Mouse (Mus musculus) kidney, postnatal 0 days (tissue): ENCODE measurements at regions not wholly inside any gene's neighbourhood (a gene's known extent, or its start where the extent isn't known, plus 50 kb on each side); places are given as distances from the start of the nearest gene placed in this dataset.
A peak's percentile ranks its signal among the peaks of the same experiment; 100 is the strongest.

ENCODE experiments used
- ATAC-seq: fragments of 200-750 bp; cut with Nextera tagmentation; replicated peaks from 2 replicates; pipeline ENCODE4 v1.8.0; 2017; ENCODE audit warnings: low read depth, moderate number of reproducible peaks, moderate TSS enrichment, moderate library complexity; ENCODE audit not compliant: low FRiP score
- DNase-seq: peaks from one replicate; pipeline ENCODE4 v3.0.0-alpha.2; 2016; ENCODE audit warnings: low spot score
- H3K27ac ChIP-seq: fragments of 300-500 bp; sonication (generic); 2 replicates; pipeline ENCODE4 v1.5.1; 2014; ENCODE audit warnings: mild to moderate bottlenecking
- H3K27me3 ChIP-seq: fragments of 300-500 bp; sonication (generic); 2 replicates; pipeline ENCODE4 v1.6.1; 2014; ENCODE audit warnings: low read length, mixed read lengths; ENCODE audit not compliant: insufficient read depth
- H3K36me3 ChIP-seq: fragments of 300-500 bp; sonication (generic); 2 replicates; pipeline ENCODE4 v1.6.1; 2014; ENCODE audit warnings: low read length, mixed read lengths; ENCODE audit not compliant: insufficient read depth
- H3K4me1 ChIP-seq: fragments of 300-500 bp; sonication (generic); replicated peaks from 2 replicates; pipeline ENCODE4 v1.6.1; 2014; ENCODE audit warnings: antibody characterized with exemption, low read length, mixed read lengths; ENCODE audit not compliant: insufficient read depth
- H3K4me2 ChIP-seq: fragments of 300-500 bp; sonication (generic); 2 replicates; pipeline ENCODE4 v1.6.1; 2014; ENCODE audit warnings: mild to moderate bottlenecking, low read length, moderate library complexity, mixed read lengths
- H3K4me3 ChIP-seq: fragments of 300-500 bp; sonication (generic); replicated peaks from 2 replicates; pipeline ENCODE4 v1.5.1; 2014; ENCODE audit warnings: low read depth, low read length
- H3K9ac ChIP-seq: fragments of 300-500 bp; sonication (generic); 2 replicates; pipeline ENCODE4 v1.6.1; 2014; ENCODE audit warnings: low read depth, low read length
- H3K9me3 ChIP-seq: fragments of 300-500 bp; sonication (generic); replicated peaks from 2 replicates; pipeline ENCODE4 v1.6.1; 2016; ENCODE audit warnings: low read length, inconsistent platforms, mixed read lengths
- CTCF ChIP-seq: IDR thresholded peaks from 2 replicates; pipeline ENCODE4 v1.5.1; 2016; ENCODE audit warnings: antibody characterized with exemption, low read depth, mild to moderate bottlenecking, moderate library complexity
- WGBS: fragments of 180-500 bp; shearing (Covaris S2); extraction: QIAGEN DNeasy Blood & Tissue Kit; methylation state at CpG from one replicate; pipeline ENCODE4 v1.1.7; 2014; 5-methylcytosine and 5-hydroxymethylcytosine counted together

DNA sequence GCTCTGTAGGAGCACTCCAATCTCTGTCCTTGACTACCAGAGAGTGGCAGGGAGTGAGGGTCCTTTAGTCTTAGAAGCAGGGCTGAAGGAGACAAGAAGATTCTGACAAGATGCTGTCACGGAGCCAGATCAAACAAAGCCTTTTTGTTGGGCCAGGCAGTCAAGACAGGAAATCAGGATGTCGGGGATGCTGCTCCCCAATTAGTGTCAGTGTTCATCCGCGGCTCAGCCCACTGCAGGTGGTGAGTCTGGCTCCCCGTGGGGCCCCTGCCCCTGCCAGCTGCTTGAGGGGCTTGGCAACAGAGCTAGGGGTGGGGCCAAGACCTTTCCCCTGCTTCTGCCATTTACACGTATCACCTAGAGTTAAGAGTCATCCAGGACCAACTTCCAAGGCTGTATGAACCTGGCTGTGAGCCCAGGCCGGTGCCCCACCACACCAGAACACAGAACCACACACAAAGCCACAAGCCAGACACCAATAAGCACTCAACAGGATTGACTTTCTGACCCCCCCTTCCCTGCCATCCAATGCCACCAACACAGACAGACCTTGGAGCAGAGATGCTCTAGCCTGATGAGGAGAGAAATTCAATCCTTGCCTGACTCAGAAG is 137.5 kb downstream of the Cct6b start:
- H3K4me2 ChIP-seq = no peak overlapping the region
- ATAC-seq = no peak
- 37% methylated on average over 7 of the region's 7 CpGs for WGBS
- no peak overlapping the region for H3K27ac ChIP-seq
- H3K9ac ChIP-seq = no peak overlapping the region
- no peak overlapping the region for H3K4me3 ChIP-seq
- H3K27me3 ChIP-seq = no peaks in the 10 kb centered on the region
- no peak for TF ChIP-seq CTCF
- no peaks in the 10 kb centered on the region for H3K36me3 ChIP-seq
- no peaks in the 10 kb centered on the region for H3K4me1 ChIP-seq
- DNase-seq = no peak
- no peaks in the 10 kb centered on the region for H3K9me3 ChIP-seq

DNA sequence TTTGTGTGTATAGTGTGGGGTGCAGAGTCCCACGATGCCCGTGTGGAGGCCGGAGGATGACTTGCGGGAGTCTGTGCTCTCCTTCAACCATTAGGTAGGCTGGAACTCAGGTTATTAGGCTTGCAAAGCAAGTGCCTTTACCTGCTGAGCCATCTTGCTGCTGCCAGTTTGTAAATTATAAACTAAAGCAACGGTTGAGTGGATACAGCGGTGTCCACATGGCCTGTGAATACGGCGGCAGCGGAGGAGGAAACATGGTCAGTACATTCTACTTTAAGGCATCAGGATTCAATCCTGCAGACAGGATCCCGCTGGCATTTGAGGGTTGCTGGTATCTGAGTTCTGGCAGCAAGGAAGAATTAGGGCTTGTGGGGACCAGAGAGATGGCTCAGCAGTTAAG is 143.1 kb downstream of the Cct6b start:
- Histone ChIP-seq H3K9me3 (no peaks in the 10 kb centered on the region), H3K9ac (no peak overlapping the region), H3K4me1 (no peaks in the 10 kb centered on the region), H3K36me3 (no peaks in the 10 kb centered on the region), H3K4me2 (no peak overlapping the region), H3K4me3 (no peak overlapping the region), H3K27ac (no peak overlapping the region), H3K27me3 (no peaks in the 10 kb centered on the region; the same call in 1 of the 2 replicates)
- ATAC-seq (no peak), DNase-seq (no peak)
- TF ChIP-seq CTCF = no peak
- 63% methylated on average over 10 of the region's 10 CpGs for WGBS

GRCm38 (mm10) chr11:82619418-82619817 is 144.7 kb downstream of the Cct6b start:
- H3K4me2 ChIP-seq = no peak overlapping the region
- peak; percentile 45 for TF ChIP-seq CTCF
- no peaks in the 10 kb centered on the region; the same call in 1 of the 2 replicates for H3K27me3 ChIP-seq
- H3K36me3 ChIP-seq = no peaks in the 10 kb centered on the region
- DNase-seq (no peak), ATAC-seq (no peak)
- no peak overlapping the region for H3K4me3 ChIP-seq
- no peaks in the 10 kb centered on the region for H3K4me1 ChIP-seq
- WGBS = 68% methylated on average over 2 of the region's 2 CpGs
- no peak overlapping the region for H3K9ac ChIP-seq
- H3K27ac ChIP-seq = no peak overlapping the region
- H3K9me3 ChIP-seq = no peaks in the 10 kb centered on the region

GRCm38 (mm10) chr11:82618457-82618856 is 145.7 kb downstream of the Cct6b start:
- H3K9me3 ChIP-seq = no peaks in the 10 kb centered on the region
- no peaks in the 10 kb centered on the region; the same call in 1 of the 2 replicates for H3K27me3 ChIP-seq
- H3K36me3 ChIP-seq = no peaks in the 10 kb centered on the region
- no peak overlapping the region for H3K27ac ChIP-seq
- H3K9ac ChIP-seq = no peak overlapping the region
- H3K4me1 ChIP-seq = no peaks in the 10 kb centered on the region
- no peak overlapping the region for H3K4me3 ChIP-seq
- TF ChIP-seq CTCF = no peak
- H3K4me2 ChIP-seq = peak overlapping the region; percentile 13; the same call in 1 of the 2 replicates
- 4% methylated on average over 9 of the region's 9 CpGs for WGBS
- DNase-seq = no peak
- ATAC-seq = no peak

GRCm38 (mm10) chr11:82616856-82617255 is 147.3 kb downstream of the Cct6b start:
- WGBS = 60% methylated on average over 7 of the region's 7 CpGs
- Histone ChIP-seq H3K27ac (no peak overlapping the region), H3K9ac (no peak overlapping the region), H3K4me2 (no peak overlapping the region), H3K27me3 (no peaks in the 10 kb centered on the region; the same call in 1 of the 2 replicates), H3K4me1 (no peaks in the 10 kb centered on the region), H3K9me3 (no peaks in the 10 kb centered on the region), H3K36me3 (no peaks in the 10 kb centered on the region), H3K4me3 (no peak overlapping the region)
- ATAC-seq (no peak), DNase-seq (no peak)
- TF ChIP-seq CTCF = no peak

GRCm38 (mm10) chr11:82614356-82614755 is 149.8 kb downstream of the Cct6b start:
- no peak overlapping the region for H3K4me3 ChIP-seq
- ATAC-seq = no peak
- WGBS = 87% methylated on average over 9 of the region's 9 CpGs

DNA sequence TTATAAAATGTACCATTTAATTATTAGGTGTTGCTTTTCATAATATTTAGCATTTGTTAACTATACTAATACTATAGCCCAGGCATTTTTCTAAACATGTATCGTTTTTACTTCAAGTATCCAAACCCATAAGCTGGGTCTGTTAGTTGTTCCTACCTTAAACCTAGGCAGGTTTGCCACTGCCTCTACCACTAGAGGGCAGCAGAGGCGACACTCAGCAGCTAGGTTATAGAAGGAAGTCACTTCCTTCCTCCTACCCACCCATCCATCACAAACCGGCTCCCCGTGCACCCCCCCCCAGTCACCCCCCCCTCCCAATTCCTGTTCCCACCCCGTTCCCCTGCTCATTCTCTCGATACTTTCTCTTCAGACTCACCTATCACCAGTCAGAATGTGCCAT is 150.6 kb downstream of the Cct6b start:
- 0 out of 2 replicates have a peak, but pooled peaks have one; percentile 40 for ATAC-seq
- H3K27me3 ChIP-seq = no peaks in the 10 kb centered on the region; the same call in 1 of the 2 replicates
- TF ChIP-seq CTCF = peak; percentile 77
- H3K4me3 ChIP-seq = no peak overlapping the region
- no peaks in the 10 kb centered on the region for H3K36me3 ChIP-seq
- DNase-seq = peak; percentile 68
- H3K9ac ChIP-seq = no peak overlapping the region
- H3K4me1 ChIP-seq = no peaks in the 10 kb centered on the region
- H3K4me2 ChIP-seq = no peak overlapping the region
- no peaks in the 10 kb centered on the region for H3K9me3 ChIP-seq
- WGBS = 14% methylated on average over 6 of the region's 6 CpGs
- no peak overlapping the region for H3K27ac ChIP-seq

More at GRCm38 (mm10) chr11:82614356-82614755, 149.8 kb downstream of the Cct6b start:
- no peak for DNase-seq
- no peak overlapping the region for H3K9ac ChIP-seq
- no peaks in the 10 kb centered on the region; the same call in 1 of the 2 replicates for H3K27me3 ChIP-seq
- no peak overlapping the region for H3K27ac ChIP-seq
- TF ChIP-seq CTCF = no peak
- no peaks in the 10 kb centered on the region for H3K9me3 ChIP-seq
- H3K36me3 ChIP-seq = no peaks in the 10 kb centered on the region
- H3K4me1 ChIP-seq = no peaks in the 10 kb centered on the region
- H3K4me2 ChIP-seq = no peak overlapping the region
